Mouse (Mus musculus) myocyte (in vitro differentiated cells): ENCODE measurements at regions not wholly inside any gene's neighbourhood (a gene's known extent, or its start where the extent isn't known, plus 50 kb on each side); places are given as distances from the start of the nearest gene placed in this dataset.

Experiments used
- H3K27me3 ChIP-seq: one replicate; pipeline ENCODE4 v1.6.1; 2011; ENCODE audit not compliant: control insufficient read depth, insufficient read depth, insufficient read length
- H3K36me3 ChIP-seq: one replicate; pipeline ENCODE4 v1.6.1; 2011; ENCODE audit not compliant: control insufficient read depth, insufficient read depth
- H3K4me2 ChIP-seq: one replicate; pipeline ENCODE4 v1.6.1; 2011; ENCODE audit warnings: low read depth, control low read depth
- H3K4me3 ChIP-seq: one replicate; pipeline ENCODE4 v1.5.1; 2011; ENCODE audit warnings: mild to moderate bottlenecking, control low read depth, moderate library complexity
- H3K79me2 ChIP-seq: one replicate; pipeline ENCODE4 v1.6.1; 2011; ENCODE audit not compliant: control insufficient read depth, insufficient read depth
- H3ac ChIP-seq: one replicate; pipeline ENCODE4 v1.6.1; 2011; ENCODE audit not compliant: control insufficient read depth, insufficient read length
- CEBPB ChIP-seq: IDR thresholded peaks from 2 replicates; pipeline ENCODE4 v1.6.1; 2011; ENCODE audit warnings: mild to moderate bottlenecking, moderate library complexity; ENCODE audit not compliant: poor library complexity, insufficient read depth, severe bottlenecking
- E2F4 ChIP-seq: IDR thresholded peaks from one replicate; pipeline ENCODE4 v1.6.1; 2011; ENCODE audit warnings: mild to moderate bottlenecking, control low read depth, moderate library complexity; ENCODE audit not compliant: insufficient read depth
- MAX ChIP-seq: IDR thresholded peaks from one replicate; pipeline ENCODE4 v1.6.1; 2011; ENCODE audit warnings: low read depth, mild to moderate bottlenecking, control low read depth
- MYOD1 ChIP-seq, 3 experiments: IDR thresholded peaks; one replicate each; pipeline ENCODE4 v1.6.1; 2011; ENCODE audit warnings: control low read depth in 2 of 3, low read depth in 2 of 3, mild to moderate bottlenecking in 2 of 3, moderate library complexity in 1 of 3; ENCODE audit not compliant: insufficient read length in 2 of 3, control insufficient read depth in 1 of 3
- MYOG ChIP-seq, 3 experiments: IDR thresholded peaks; one replicate each; pipeline ENCODE4 v1.6.1; 2011; ENCODE audit warnings: control low read depth in 2 of 3, low read depth in 2 of 3, mild to moderate bottlenecking in 2 of 3; ENCODE audit not compliant: insufficient read length in 2 of 3, control insufficient read depth in 1 of 3, insufficient read depth in 1 of 3
- POLR2A ChIP-seq: IDR thresholded peaks from one replicate; pipeline ENCODE4 v1.6.1; 2011; ENCODE audit warnings: low read depth, mild to moderate bottlenecking, control low read depth, moderate library complexity; ENCODE audit not compliant: insufficient read length
- POLR2AphosphoS2 ChIP-seq: IDR thresholded peaks from one replicate; pipeline ENCODE4 v1.6.1; 2011; ENCODE audit warnings: low read depth, control low read depth; ENCODE audit not compliant: insufficient read length
- REST ChIP-seq: IDR thresholded peaks from one replicate; pipeline ENCODE4 v1.6.1; 2011; ENCODE audit warnings: mild to moderate bottlenecking, control low read depth, moderate library complexity; ENCODE audit not compliant: insufficient read depth, insufficient read length
- SRF ChIP-seq: IDR thresholded peaks from one replicate; pipeline ENCODE4 v1.6.1; 2011; ENCODE audit warnings: low read depth; ENCODE audit not compliant: control insufficient read depth, insufficient read length
- TCF12 ChIP-seq: IDR thresholded peaks from one replicate; pipeline ENCODE4 v1.6.1; 2011; ENCODE audit warnings: mild to moderate bottlenecking, control low read depth; ENCODE audit not compliant: poor library complexity, insufficient read depth, severe bottlenecking
- TCF3 ChIP-seq: IDR thresholded peaks from one replicate; pipeline ENCODE4 v1.6.1; 2011; ENCODE audit warnings: low read depth, control low read depth; ENCODE audit not compliant: insufficient read length
- USF1 ChIP-seq: IDR thresholded peaks from one replicate; pipeline ENCODE4 v1.6.1; 2011; ENCODE audit warnings: low read depth, mild to moderate bottlenecking, control low read depth, moderate library complexity

DNA sequence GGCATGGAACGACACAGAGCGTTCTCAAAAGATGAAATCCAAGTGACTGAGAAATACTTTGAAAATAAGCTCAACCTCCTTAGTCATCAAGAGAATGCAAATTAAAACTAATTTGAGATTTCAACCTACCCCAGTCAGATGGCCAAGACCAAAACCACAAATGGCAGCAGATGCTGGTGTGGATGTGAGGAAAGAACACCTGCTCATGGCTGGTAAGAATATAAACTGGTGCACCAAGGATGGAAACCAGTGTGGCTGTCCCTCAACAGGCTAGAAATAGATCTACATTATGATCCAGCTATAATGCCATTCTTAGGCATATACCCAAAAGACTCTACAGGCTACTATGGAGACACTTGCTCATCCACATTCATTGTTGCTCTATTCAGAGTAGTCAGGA, 170.3 kb upstream of the Trhde start:
- Histone ChIP-seq H3K36me3 (no peaks in the 10 kb centered on the region), H3K79me2 (no peaks in the 10 kb centered on the region), H3K27me3 (no peaks in the 10 kb centered on the region), H3ac (no peak overlapping the region), H3K4me3 (no peak overlapping the region), H3K4me2 (no peak overlapping the region)
- no peak for TF ChIP-seq CEBPB
- TF ChIP-seq TCF12 = peak; percentile 66
- peak in 2 of 3 experiments; percentile 13 to 75 for TF ChIP-seq MYOG (IDR thresholded peaks at IDR 0.05; ENCODE audit: control insufficient read depth in 1 of 3, insufficient read depth in 1 of 3, insufficient read length in 2 of 3, low read depth in 2 of 3)
- TF ChIP-seq POLR2A = no peak
- TF ChIP-seq E2F4 = no peak
- TF ChIP-seq MYOD1 (IDR thresholded peaks at IDR 0.05; ENCODE audit: control insufficient read depth in 1 of 3, insufficient read length in 2 of 3, low read depth in 2 of 3) = peak; percentile 26 to 92 (median 76)

DNA sequence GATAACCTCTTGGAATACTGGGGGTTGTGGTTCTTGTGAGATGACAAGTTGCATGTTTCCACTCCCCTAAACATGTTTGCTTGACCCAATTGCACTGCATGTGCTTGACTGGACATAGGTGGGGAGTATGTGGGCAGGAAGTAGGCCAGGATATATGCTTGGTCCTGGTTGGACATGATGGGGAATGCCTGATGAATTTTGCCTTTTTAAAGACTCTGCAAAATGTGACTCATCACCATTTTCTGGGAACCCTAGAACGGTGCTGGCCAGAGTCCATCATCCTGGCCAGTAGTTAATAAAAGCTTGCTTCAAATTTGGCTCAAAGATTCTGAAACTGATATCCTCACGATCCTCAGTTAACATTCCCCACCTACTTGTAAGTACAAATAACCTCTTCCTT, 161.5 kb upstream of the Trhde start:
- Histone ChIP-seq H3K79me2 (no peaks in the 10 kb centered on the region), H3K27me3 (no peaks in the 10 kb centered on the region), H3K4me2 (no peak overlapping the region), H3K36me3 (no peaks in the 10 kb centered on the region), H3K4me3 (no peak overlapping the region), H3ac (no peak overlapping the region)
- TF ChIP-seq E2F4 = no peak
- TF ChIP-seq MAX = no peak
- TF ChIP-seq REST = no peak
- no peak for TF ChIP-seq MYOG (IDR thresholded peaks at IDR 0.05; ENCODE audit: control insufficient read depth in 1 of 3, insufficient read depth in 1 of 3, insufficient read length in 2 of 3, low read depth in 2 of 3)
- no peak for TF ChIP-seq CEBPB
- no peak for TF ChIP-seq TCF12
- TF ChIP-seq POLR2A = no peak
- TF ChIP-seq TCF3 = no peak
- TF ChIP-seq POLR2AphosphoS2 = no peak
- TF ChIP-seq MYOD1 (IDR thresholded peaks at IDR 0.05; ENCODE audit: control insufficient read depth in 1 of 3, insufficient read length in 2 of 3, low read depth in 2 of 3) = no peak
- TF ChIP-seq SRF = no peak
- no peak for TF ChIP-seq USF1

DNA sequence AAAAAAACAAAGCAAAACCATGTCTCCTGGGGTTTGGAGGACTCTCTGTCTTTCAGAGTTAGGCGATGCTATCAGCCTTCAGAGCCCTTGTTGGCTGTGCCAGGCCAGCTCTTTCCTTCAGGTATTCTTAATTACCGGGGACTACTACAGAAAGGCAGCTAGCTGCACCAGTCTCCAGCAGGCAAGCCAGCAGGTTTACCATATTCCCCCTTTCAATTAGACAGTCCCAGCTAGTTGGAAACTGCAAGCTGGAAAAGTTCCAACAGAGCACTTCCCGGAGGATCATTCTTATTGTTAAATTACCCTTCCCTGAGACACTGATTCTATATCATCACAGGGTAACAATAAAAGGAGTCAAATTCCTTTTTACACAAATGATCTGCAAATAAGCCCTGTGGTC, 155.8 kb upstream of the Trhde start:
- TF ChIP-seq POLR2AphosphoS2 (no peak), MYOD1 (IDR thresholded peaks at IDR 0.05; ENCODE audit: control insufficient read depth in 1 of 3, insufficient read length in 2 of 3, low read depth in 2 of 3) (no peak)
- Histone ChIP-seq H3K4me3 (no peak overlapping the region), H3K27me3 (no peaks in the 10 kb centered on the region), H3K4me2 (no peak overlapping the region), H3ac (no peak overlapping the region), H3K79me2 (no peaks in the 10 kb centered on the region), H3K36me3 (no peaks in the 10 kb centered on the region)

DNA sequence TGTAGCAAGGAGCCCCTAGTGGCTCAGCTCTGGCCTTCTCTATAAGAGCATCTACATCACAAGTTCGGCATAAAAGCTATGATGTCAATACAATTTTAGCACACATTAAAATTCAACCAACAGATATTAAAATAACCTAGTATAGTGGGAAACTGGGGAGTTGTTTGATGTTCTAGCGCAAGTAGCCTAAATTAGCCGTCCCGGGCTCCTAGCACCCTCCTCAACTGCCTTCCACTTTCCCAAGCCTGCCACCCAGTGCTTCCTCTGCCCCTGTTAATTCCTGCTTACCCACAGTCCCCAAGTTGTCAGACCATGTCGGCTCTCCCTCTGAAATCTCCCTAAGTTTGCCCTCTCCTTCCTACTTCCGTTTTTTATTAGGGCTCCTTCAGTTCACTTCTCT, 154.2 kb upstream of the Trhde start:
- H3K4me2 ChIP-seq = no peak overlapping the region
- TF ChIP-seq REST (no peak), MYOD1 (IDR thresholded peaks at IDR 0.05; ENCODE audit: control insufficient read depth in 1 of 3, insufficient read length in 2 of 3, low read depth in 2 of 3) (no peak), TCF12 (no peak), MYOG (IDR thresholded peaks at IDR 0.05; ENCODE audit: control insufficient read depth in 1 of 3, insufficient read depth in 1 of 3, insufficient read length in 2 of 3, low read depth in 2 of 3) (no peak), TCF3 (no peak)
- no peaks in the 10 kb centered on the region for H3K36me3 ChIP-seq
- H3ac ChIP-seq = no peak overlapping the region
- H3K79me2 ChIP-seq = no peaks in the 10 kb centered on the region
- no peaks in the 10 kb centered on the region for H3K27me3 ChIP-seq
- no peak overlapping the region for H3K4me3 ChIP-seq

DNA sequence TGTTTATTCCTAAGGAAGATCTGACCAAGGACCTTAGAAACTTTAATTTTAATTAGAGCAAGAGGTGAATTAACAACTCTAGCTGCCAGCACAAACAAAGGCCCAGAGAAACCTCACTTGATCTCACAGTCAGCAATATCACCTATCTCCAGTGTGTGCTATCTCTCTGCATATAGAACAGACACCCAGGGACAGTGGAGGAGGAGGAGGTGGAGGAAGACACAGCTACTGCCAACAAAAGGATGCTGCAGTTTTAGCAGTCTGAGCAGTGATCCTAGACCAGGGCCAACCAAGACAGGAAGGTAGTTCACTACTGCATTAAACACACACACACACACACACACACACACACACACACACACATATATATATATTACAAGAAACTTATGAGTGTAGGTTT, 153.5 kb upstream of the Trhde start:
- Histone ChIP-seq H3K79me2 (no peaks in the 10 kb centered on the region), H3K4me3 (no peak overlapping the region)
- no peak for TF ChIP-seq CEBPB
- no peak for TF ChIP-seq REST
- no peak for TF ChIP-seq MYOD1 (IDR thresholded peaks at IDR 0.05; ENCODE audit: control insufficient read depth in 1 of 3, insufficient read length in 2 of 3, low read depth in 2 of 3)
- TF ChIP-seq POLR2A = no peak
- TF ChIP-seq MAX = no peak
- no peak for TF ChIP-seq SRF
- no peak for TF ChIP-seq E2F4
- TF ChIP-seq USF1 = no peak
- no peak for TF ChIP-seq POLR2AphosphoS2
- TF ChIP-seq TCF12 = no peak
- TF ChIP-seq MYOG (IDR thresholded peaks at IDR 0.05; ENCODE audit: control insufficient read depth in 1 of 3, insufficient read depth in 1 of 3, insufficient read length in 2 of 3, low read depth in 2 of 3) = no peak
- no peak for TF ChIP-seq TCF3

More for the DNA sequence above, 153.5 kb upstream of the Trhde start:
- Histone ChIP-seq H3K4me2 (no peak overlapping the region), H3K27me3 (no peaks in the 10 kb centered on the region), H3ac (no peak overlapping the region), H3K36me3 (no peaks in the 10 kb centered on the region)
